Mouse (Mus musculus): ENCODE data around the gene Fitm2. TPM values are rescaled to one million over a fixed set of nuclear protein-coding genes. Genes with fewer than 3 reads are reported as not detected.

The Fitm2 gene
- total RNA-seq (2023) = 4.0 TPM

DNA sequence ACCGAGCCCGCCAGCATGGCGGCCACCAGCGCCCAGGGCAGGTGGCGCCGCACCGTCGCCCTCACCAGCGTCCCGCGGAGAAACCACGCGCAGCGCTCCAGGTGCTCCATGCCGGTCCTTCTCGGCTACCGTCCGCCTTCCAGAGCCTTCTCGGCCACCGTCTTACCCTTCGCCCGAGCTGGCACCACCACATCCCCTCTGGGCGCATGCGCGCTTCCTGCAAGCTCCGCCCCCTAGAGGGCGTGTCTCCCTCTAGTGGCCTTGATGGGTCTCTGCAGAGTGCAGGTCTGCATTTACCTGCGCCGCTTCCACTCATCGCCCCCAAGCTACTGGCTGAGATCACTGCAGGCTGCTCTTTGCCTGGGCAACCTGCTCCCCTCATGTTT is at the start of gene Fitm2:
Gene Fitm2 (minus strand): TSS at position 164 of the 386 bp plus-strand sequence.

GRCm38 (mm10) chr2:163506300-163507004 is 34.0 kb upstream of the Fitm2 start, which contains the start of gene Hnf4a:
Hnf4a (plus strand) TSS chr2:163506808.

GRCm38 (mm10) chr2:163492018-163492417 is 19.6 kb upstream of the Fitm2 start, which contains the start of gene R3hdml:
R3hdml (plus strand) TSS chr2:163492318.

DNA sequence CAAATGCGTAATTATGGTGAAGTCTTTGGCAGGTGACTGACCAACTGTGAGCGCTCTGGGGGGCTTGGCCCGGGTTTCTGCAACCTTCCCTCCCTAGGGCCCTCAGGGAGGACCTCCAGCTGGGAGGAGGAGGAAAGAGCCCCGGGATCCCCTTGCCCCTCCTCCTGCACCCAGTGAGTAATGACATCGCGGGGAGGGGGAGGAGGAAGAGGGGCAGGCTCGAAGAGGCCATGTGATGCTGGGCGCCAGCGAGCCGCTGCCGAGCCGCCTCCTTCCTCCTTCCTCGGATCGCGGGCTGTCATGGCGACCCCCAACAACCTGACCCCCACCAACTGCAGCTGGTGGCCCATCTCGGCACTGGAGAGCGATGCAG is 34.2 kb downstream of the Fitm2 start, which contains the start of gene Gdap1l1:
Gene Gdap1l1 (plus strand): TSS at position 231 of the 373 bp plus-strand sequence.

GRCm38 (mm10) chr2:163424597-163424996 is 47.8 kb downstream of the Fitm2 start, which contains the start of gene Oser1:
Oser1 (minus strand) TSS chr2:163424697.

Other genes with a start within 250 kb of the Fitm2 start
- gene Jph2, start 74.6 kb downstream of the Fitm2 start, total RNA-seq (2023) = not detected
- gene Oser1, start 47.9 kb downstream of the Fitm2 start, total RNA-seq (2023) = 153 TPM
- gene Gdap1l1, start 34.2 kb downstream of the Fitm2 start, total RNA-seq (2023) = not detected
- gene R3hdml, start 19.7 kb upstream of the Fitm2 start, total RNA-seq (2023) = not detected
- gene Hnf4a, start 34.2 kb upstream of the Fitm2 start, total RNA-seq (2023) = not detected
- gene Ttpal, start 129.7 kb upstream of the Fitm2 start, total RNA-seq (2023) = 67.8 TPM
- 625 TPM for gene Serinc3, start 172.5 kb upstream of the Fitm2 start, total RNA-seq (2023)
- 25.3 TPM for gene Pkig, start 185.8 kb upstream of the Fitm2 start, total RNA-seq (2023)